Mouse (Mus musculus) right cerebral cortex, adult 18-20 months (tissue): Measurements from ENCODE around the gene Ptprn2.

Experiments used
- DNase-seq: peaks from one replicate; pipeline ENCODE4 v3.0.0; 2022; ENCODE audit warnings: mixed read lengths

Gene Ptprn2

GRCm38 (mm10) chr12:117023235-117023634 lies 537.7 kb downstream of the Ptprn2 start:
- DNase-seq: no peak

DNA sequence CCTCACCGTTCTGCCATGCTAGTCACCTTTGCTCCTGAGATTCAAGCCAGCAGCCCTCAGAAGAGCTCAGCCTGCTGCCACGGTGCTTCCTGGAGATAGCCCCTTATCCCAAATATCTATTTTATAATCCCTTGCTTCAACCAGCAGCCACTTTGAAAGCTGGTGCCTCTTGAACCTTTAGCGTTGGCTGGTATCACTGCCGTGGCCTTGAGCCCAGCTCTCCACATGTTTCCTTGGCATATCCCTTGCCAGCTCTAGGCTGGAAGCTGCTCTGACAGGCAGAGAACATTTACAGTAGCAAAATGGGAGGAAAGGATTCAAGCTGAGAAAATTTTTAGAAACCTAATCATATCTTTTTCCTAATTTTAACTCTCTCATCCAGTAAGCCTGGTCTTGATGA lies 539.4 kb downstream of the Ptprn2 start:
- no peak for DNase-seq

GRCm38 (mm10) chr12:117025676-117026075 lies 540.2 kb downstream of the Ptprn2 start:
- DNase-seq: no peak

DNA sequence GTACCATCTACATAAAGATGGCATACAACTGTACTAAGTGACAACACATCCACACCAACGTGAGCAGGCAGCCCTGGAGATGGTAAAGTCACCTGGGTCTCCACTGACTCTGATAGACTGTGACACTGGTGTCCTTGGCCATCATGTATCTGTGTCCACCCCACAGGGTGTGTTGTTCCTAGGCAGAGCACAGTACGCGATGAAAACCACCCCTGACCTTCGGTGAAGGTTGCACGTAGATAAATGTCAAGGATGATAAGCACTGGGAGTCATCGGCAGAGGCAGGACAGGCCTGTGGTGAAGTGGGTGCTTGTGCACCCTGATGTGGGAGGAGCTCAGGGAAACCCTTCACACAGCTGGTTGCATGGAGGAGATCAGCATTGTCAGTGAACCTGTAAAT lies 541.8 kb downstream of the Ptprn2 start:
- no peak for DNase-seq

GRCm38 (mm10) chr12:117028333-117028961 lies 542.9 kb downstream of the Ptprn2 start:
- no peak for DNase-seq

GRCm38 (mm10) chr12:117033172-117033571 lies 547.7 kb downstream of the Ptprn2 start:
- no peak for DNase-seq

- DNase-seq: no peak
These were observed 549.0 kb downstream of the Ptprn2 start for GRCm38 (mm10) chr12:117034506-117034905.

- DNase-seq: peak; percentile 73
These were observed 549.7 kb downstream of the Ptprn2 start for GRCm38 (mm10) chr12:117035243-117035642.

DNA sequence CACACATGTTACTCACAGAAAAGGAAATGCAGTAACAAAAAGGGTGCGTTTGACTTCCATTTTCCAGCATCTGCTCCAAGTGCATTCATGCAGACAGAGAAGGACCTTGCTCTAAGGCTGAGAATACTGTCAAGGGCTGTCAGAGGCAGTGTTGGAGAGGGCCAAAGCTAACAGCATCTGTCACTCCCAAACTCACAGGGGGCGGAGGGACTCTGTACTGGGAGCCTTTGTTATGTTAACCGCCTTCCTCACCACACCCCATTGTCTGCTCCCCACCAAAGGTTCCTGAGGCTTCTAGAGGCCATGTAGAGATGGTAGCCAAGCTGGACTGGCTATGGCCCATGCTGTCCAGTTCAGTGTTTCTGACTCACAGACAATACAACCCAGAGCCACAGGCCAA lies 553.9 kb downstream of the Ptprn2 start:
- DNase-seq: no peak

GRCm38 (mm10) chr12:117041409-117041808 lies 555.9 kb downstream of the Ptprn2 start:
- DNase-seq: no peak

GRCm38 (mm10) chr12:117042706-117043105 lies 557.2 kb downstream of the Ptprn2 start:
- no peak for DNase-seq

- no peak for DNase-seq
These were observed 562.1 kb downstream of the Ptprn2 start for GRCm38 (mm10) chr12:117047384-117048251.

DNA sequence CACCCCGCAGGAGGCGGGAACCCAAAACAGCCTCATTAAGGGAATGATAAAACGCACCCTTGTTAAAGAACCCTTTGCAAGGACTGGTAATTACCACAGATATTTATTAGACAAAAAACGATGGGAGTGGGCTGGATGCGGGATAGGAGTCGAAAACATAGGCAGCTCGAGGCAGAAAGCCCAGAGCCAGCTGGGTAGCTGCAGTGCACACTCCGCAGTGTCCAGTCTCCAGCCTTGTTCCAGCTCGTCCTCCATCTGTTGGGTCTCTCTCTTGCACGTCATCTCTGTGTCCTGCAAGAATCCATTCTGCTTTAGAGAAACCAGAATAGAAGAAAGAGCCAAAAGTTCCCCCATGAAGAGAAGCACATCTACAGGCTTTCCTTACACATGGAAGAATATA lies 564.3 kb downstream of the Ptprn2 start:
- DNase-seq: no peak

- DNase-seq: no peak
These were observed 567.8 kb downstream of the Ptprn2 start for GRCm38 (mm10) chr12:117053223-117053850.

- DNase-seq: peak; percentile 61
These were observed 568.6 kb downstream of the Ptprn2 start for GRCm38 (mm10) chr12:117053851-117054769.

DNA sequence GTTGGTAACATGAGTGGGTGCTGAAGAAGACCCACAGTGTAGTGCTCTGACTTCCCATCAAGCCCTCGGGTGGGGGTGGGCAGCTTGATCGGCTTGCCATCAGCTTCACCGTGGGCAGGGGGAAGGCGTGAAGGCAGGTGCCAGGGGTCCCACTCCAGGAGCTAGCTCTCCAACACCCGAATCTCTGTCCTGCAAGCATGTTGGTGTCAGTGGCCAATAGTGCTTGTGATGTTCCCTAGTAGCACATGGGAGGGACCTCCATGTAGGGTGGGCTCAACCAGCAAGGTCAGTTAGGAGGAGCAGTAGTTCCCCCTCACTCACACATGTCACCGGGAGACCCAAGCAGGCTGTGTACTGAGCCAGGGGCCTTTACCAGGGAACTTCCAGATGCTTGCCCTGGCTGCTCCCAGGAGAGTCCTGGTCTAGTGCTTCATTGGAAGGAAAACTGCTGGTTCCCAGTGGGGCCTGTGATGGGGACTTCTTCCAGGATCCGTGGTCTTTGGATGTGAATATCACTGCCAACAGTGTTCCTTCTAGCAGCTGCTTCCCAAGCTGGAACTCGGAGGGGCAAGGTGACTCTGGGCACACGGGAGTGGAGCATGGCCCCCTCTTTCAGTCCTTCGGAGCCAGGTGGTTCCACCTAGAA lies 569.5 kb downstream of the Ptprn2 start:
- DNase-seq: no peak

GRCm38 (mm10) chr12:117058184-117058958 lies 572.9 kb downstream of the Ptprn2 start:
- DNase-seq: no peak

- DNase-seq: no peak
These were observed 573.5 kb downstream of the Ptprn2 start for GRCm38 (mm10) chr12:117058975-117059374.

- DNase-seq: no peak
These were observed 592.1 kb downstream of the Ptprn2 start for GRCm38 (mm10) chr12:117077664-117078063.

DNA sequence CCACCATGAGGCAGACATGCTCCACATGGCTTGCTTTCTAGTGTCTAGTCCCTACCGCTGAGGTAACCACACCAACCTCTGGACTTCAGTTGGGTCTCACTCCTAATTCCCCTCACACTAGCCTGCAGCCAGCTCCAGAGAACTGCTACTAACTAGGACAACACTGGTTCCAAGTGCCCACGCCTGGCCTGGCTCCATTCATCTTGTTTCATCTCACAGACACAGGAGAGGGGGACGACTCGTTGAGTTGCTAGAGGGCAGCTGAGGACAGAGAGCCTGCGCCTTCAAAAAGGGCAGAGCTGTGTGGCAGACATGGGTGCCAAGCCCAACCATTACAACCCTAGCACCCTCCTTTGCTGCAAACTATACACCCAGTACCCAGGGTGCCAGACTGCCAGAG lies 593.4 kb downstream of the Ptprn2 start:
- DNase-seq: peak; percentile 69

- DNase-seq: no peak
These were observed 594.2 kb downstream of the Ptprn2 start for GRCm38 (mm10) chr12:117079724-117080123.
